Mouse (Mus musculus) brain, embryonic 14.5 days (tissue): Measurements from ENCODE around the gene Aagab.

Source experiments
- CTCF ChIP-seq: fragments of 200-500 bp; IDR thresholded peaks from 2 replicates; pipeline ENCODE4 v1.5.1; 2012; ENCODE audit warnings: inconsistent platforms, mild to moderate bottlenecking, moderate library complexity, borderline replicate concordance; ENCODE audit not compliant: insufficient read depth, insufficient read length; ENCODE audit errors: extremely low read depth
- POLR2A ChIP-seq: fragments of 200-500 bp; IDR thresholded peaks from 2 replicates; pipeline ENCODE4 v1.6.1; 2012; ENCODE audit warnings: mild to moderate bottlenecking, inconsistent platforms, borderline replicate concordance; ENCODE audit not compliant: poor library complexity, insufficient read depth, insufficient read length, severe bottlenecking; ENCODE audit errors: extremely low read depth

- no peak for TF ChIP-seq CTCF
- no peak for TF ChIP-seq POLR2A
Measured at GRCm38 (mm10) chr9:63669816-63670215, 67.4 kb downstream of the Aagab start.
